Mouse (Mus musculus) hindbrain, embryonic 16.5 days (tissue): ENCODE data around the gene Mettl24. TPM values are rescaled to one million over a fixed set of nuclear protein-coding genes. Genes with fewer than 3 reads are reported as not detected.

ENCODE experiments used
- ATAC-seq: fragments of 200-750 bp; cut with Nextera tagmentation; 2 replicates; pipeline ENCODE4 v1.8.0; 2017; ENCODE audit warnings: moderate TSS enrichment, moderate library complexity
- H3K27ac ChIP-seq: fragments of 300-500 bp; sonication (generic); 2 replicates; pipeline ENCODE4 v1.5.1; 2014; ENCODE audit warnings: low read depth, mild to moderate bottlenecking, control low read depth, low read length, moderate library complexity
- H3K27me3 ChIP-seq: fragments of 300-500 bp; sonication (generic); replicated peaks from 2 replicates; pipeline ENCODE4 v1.6.1; 2014; ENCODE audit warnings: low read length; ENCODE audit not compliant: control insufficient read depth, insufficient read depth
- H3K36me3 ChIP-seq: fragments of 300-500 bp; sonication (generic); 2 replicates; pipeline ENCODE4 v1.6.1; 2014; ENCODE audit warnings: mild to moderate bottlenecking, low read length, moderate library complexity, mixed read lengths; ENCODE audit not compliant: control insufficient read depth, insufficient read depth
- H3K4me1 ChIP-seq: fragments of 300-500 bp; sonication (generic); 2 replicates; pipeline ENCODE4 v1.6.1; 2014; ENCODE audit warnings: low read depth, low read length; ENCODE audit not compliant: control insufficient read depth, insufficient read depth
- H3K4me2 ChIP-seq: fragments of 300-500 bp; sonication (generic); 2 replicates; pipeline ENCODE4 v1.6.1; 2014; ENCODE audit warnings: mild to moderate bottlenecking, low read length, control low read depth, moderate library complexity
- H3K4me3 ChIP-seq: fragments of 300-500 bp; sonication (generic); 2 replicates; pipeline ENCODE4 v1.5.1; 2014; ENCODE audit warnings: mild to moderate bottlenecking, low read length, control low read depth, moderate library complexity
- H3K9ac ChIP-seq: fragments of 300-500 bp; sonication (generic); 2 replicates; pipeline ENCODE4 v1.6.1; 2014; ENCODE audit warnings: low read depth, mild to moderate bottlenecking, control low read depth, low read length, moderate library complexity
- H3K9me3 ChIP-seq: fragments of 300-500 bp; sonication (generic); 2 replicates; pipeline ENCODE4 v1.6.1; 2014; ENCODE audit warnings: mild to moderate bottlenecking, low read length, moderate library complexity; ENCODE audit not compliant: control insufficient read depth
- WGBS: fragments of 180-500 bp; shearing (Covaris S2); extraction: QIAGEN DNeasy Blood & Tissue Kit; methylation state at CpG from one replicate; pipeline ENCODE4 v1.1.7; 2014; 5-methylcytosine and 5-hydroxymethylcytosine counted together
- polyA plus RNA-seq: library from polyadenylated mRNA; unstranded; fragments of >200 nt; fragmentation: Nextera tagmentation; extraction: Ambion mirVana; gene quantifications from 2 replicates; pipeline ENCODE4 v1.2.1, GENCODE M21; 2015

The Mettl24 gene
- polyA plus RNA-seq, 1 experiment from 2014 or later: 0.84 TPM

DNA sequence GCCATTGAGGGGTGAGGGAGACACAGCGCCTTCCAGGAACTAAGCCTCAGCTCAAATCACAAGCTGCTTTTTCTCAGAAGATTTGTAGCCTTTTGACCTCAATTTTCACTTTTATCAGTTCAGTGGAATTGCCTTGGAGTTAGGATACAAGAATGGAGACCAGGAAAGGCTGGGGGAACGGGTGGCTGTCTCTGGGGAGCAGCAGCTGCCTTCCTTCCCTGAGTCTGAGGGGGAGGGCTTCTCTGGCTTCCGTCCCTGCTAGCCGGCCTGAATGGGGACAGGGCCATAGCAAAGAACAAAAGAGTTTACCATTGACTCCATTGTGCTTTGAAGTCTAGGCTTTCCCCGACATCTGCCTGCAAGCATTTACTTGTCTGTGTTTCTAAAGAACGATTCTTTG, 41.3 kb downstream of the Mettl24 start:
- Histone ChIP-seq H3K36me3 (no peaks in the 10 kb centered on the region), H3K27me3 (no peaks in the 10 kb centered on the region), H3K9ac (no peak overlapping the region), H3K4me2 (no peak overlapping the region), H3K27ac (no peak overlapping the region), H3K9me3 (no peaks in the 10 kb centered on the region), H3K4me1 (peaks cover 6% of the 10 kb centered on the region; the same call in 1 of the 2 replicates), H3K4me3 (no peak overlapping the region)
- ATAC-seq: no peak
- WGBS: 23% methylated on average over 6 of the region's 6 CpGs

DNA sequence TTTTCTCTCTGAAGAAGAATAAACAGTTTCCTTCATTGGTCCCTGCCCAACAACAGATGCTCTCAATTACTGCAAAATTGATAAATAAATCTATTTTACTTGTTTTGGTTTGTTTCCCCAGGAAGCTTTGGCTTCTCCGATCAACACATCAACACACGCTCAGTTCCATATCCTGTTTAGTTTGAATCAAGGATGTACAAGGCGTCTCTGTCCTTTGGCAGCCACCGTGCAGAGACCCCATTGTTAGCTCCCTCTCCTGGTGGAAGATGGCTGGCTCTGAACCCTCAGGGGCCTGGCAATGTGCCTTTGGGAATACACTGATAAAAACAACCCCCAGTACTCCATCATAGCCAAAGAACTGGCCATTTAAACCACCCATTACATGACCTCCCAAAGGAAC, 42.0 kb downstream of the Mettl24 start:
- WGBS: 37% methylated on average over 4 of the region's 4 CpGs
- H3K27me3 ChIP-seq: no peaks in the 10 kb centered on the region
- ATAC-seq: no peak
- no peak overlapping the region for H3K27ac ChIP-seq
- H3K36me3 ChIP-seq: no peaks in the 10 kb centered on the region
- no peak overlapping the region for H3K9ac ChIP-seq
- no peak overlapping the region for H3K4me3 ChIP-seq
- no peaks in the 10 kb centered on the region for H3K9me3 ChIP-seq
- no peak overlapping the region for H3K4me2 ChIP-seq
- H3K4me1 ChIP-seq: peaks cover 6% of the 10 kb centered on the region; the same call in 1 of the 2 replicates

GRCm38 (mm10) chr10:40725471-40725870, 42.4 kb downstream of the Mettl24 start:
- H3K4me2 ChIP-seq: no peak overlapping the region
- no peak for ATAC-seq
- WGBS: 86% methylated on average over 4 of the region's 4 CpGs
- H3K4me3 ChIP-seq: no peak overlapping the region
- no peak overlapping the region for H3K27ac ChIP-seq
- no peak overlapping the region for H3K9ac ChIP-seq
- H3K4me1 ChIP-seq: peaks cover 6% of the 10 kb centered on the region; the same call in 1 of the 2 replicates
- H3K9me3 ChIP-seq: no peaks in the 10 kb centered on the region
- no peaks in the 10 kb centered on the region for H3K27me3 ChIP-seq
- H3K36me3 ChIP-seq: no peaks in the 10 kb centered on the region

GRCm38 (mm10) chr10:40726288-40726902, 43.3 kb downstream of the Mettl24 start:
- H3K36me3 ChIP-seq: no peaks in the 10 kb centered on the region
- H3K27me3 ChIP-seq: no peaks in the 10 kb centered on the region
- H3K27ac ChIP-seq: 0 out of 2 replicates have a peak overlapping the region, but pooled peaks have one; percentile 32
- no peak overlapping the region for H3K4me2 ChIP-seq
- ATAC-seq: no peak
- H3K9me3 ChIP-seq: no peaks in the 10 kb centered on the region
- WGBS: 48% methylated on average over 11 of the region's 11 CpGs
- H3K4me1 ChIP-seq: peaks cover 6% of the 10 kb centered on the region; the same call in 1 of the 2 replicates
- no peak overlapping the region for H3K9ac ChIP-seq
- H3K4me3 ChIP-seq: no peak overlapping the region

- Histone ChIP-seq H3K36me3 (no peaks in the 10 kb centered on the region), H3K9ac (no peak overlapping the region), H3K27ac (peak overlapping the region; percentile 34; the same call in 1 of the 2 replicates), H3K9me3 (no peaks in the 10 kb centered on the region), H3K4me3 (no peak overlapping the region), H3K4me2 (no peak overlapping the region), H3K4me1 (peaks cover 6% of the 10 kb centered on the region; the same call in 1 of the 2 replicates), H3K27me3 (no peaks in the 10 kb centered on the region)
- 24% methylated on average over 5 of the region's 5 CpGs for WGBS
- 0 out of 2 replicates have a peak, but pooled peaks have one; percentile 38 for ATAC-seq
Observed at GRCm38 (mm10) chr10:40726989-40727388, 43.9 kb downstream of the Mettl24 start.

DNA sequence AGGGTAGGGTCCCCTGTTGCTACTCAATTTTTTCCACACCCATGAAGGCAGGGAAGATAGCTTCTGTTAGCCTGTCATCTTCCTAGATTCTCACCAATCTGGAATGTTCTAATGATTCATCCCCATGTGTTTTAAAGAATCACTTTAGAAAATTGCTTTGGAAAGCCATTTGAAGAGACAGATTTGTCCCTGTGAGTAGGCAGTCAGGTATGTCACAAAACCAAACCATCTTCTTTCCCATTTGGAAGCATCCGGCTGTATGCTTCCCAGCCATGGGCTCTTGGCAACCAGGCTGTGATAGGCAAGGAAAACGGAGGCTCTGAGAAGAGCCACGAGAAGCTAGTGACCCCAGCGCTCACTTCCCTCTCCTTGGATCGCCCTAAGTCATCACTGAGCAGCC, 47.1 kb downstream of the Mettl24 start:
- peaks cover 6% of the 10 kb centered on the region; the same call in 1 of the 2 replicates for H3K4me1 ChIP-seq
- H3K27me3 ChIP-seq: no peaks in the 10 kb centered on the region
- no peak overlapping the region for H3K9ac ChIP-seq
- ATAC-seq: no peak
- H3K4me3 ChIP-seq: no peak overlapping the region
- 76% methylated on average over 5 of the region's 5 CpGs for WGBS
- H3K27ac ChIP-seq: no peak overlapping the region
- H3K4me2 ChIP-seq: no peak overlapping the region
- no peaks in the 10 kb centered on the region for H3K9me3 ChIP-seq
- H3K36me3 ChIP-seq: no peaks in the 10 kb centered on the region

- no peak overlapping the region for H3K27ac ChIP-seq
- H3K4me1 ChIP-seq: peaks cover 10% of the 10 kb centered on the region
- ATAC-seq: no peak
- H3K27me3 ChIP-seq: no peaks in the 10 kb centered on the region
- no peak overlapping the region for H3K4me3 ChIP-seq
- H3K4me2 ChIP-seq: no peak overlapping the region
- WGBS: 70% methylated on average over 3 of the region's 3 CpGs
- no peaks in the 10 kb centered on the region for H3K9me3 ChIP-seq
- H3K9ac ChIP-seq: no peak overlapping the region
- H3K36me3 ChIP-seq: no peaks in the 10 kb centered on the region
Observed at GRCm38 (mm10) chr10:40733291-40733690, 50.2 kb downstream of the Mettl24 start.

- Histone ChIP-seq H3K27me3 (no peaks in the 10 kb centered on the region), H3K36me3 (no peaks in the 10 kb centered on the region), H3K27ac (no peak overlapping the region), H3K9ac (no peak overlapping the region), H3K4me3 (no peak overlapping the region), H3K4me1 (peaks cover 10% of the 10 kb centered on the region), H3K9me3 (no peaks in the 10 kb centered on the region), H3K4me2 (no peak overlapping the region)
- no peak for ATAC-seq
- WGBS: 82% methylated on average over 6 of the region's 6 CpGs
Observed at GRCm38 (mm10) chr10:40736172-40736571, 53.1 kb downstream of the Mettl24 start.

GRCm38 (mm10) chr10:40737274-40738112, 54.4 kb downstream of the Mettl24 start:
- Histone ChIP-seq H3K4me3 (peak overlapping the region; percentile 20), H3K27ac (peak overlapping the region; percentile 26), H3K36me3 (no peaks in the 10 kb centered on the region), H3K9me3 (no peaks in the 10 kb centered on the region), H3K9ac (peak overlapping the region; percentile 18; the same call in 1 of the 2 replicates), H3K4me2 (peak overlapping the region; percentile 46), H3K27me3 (no peaks in the 10 kb centered on the region), H3K4me1 (peaks cover 10% of the 10 kb centered on the region)
- WGBS: 47% methylated on average over 22 of the region's 22 CpGs
- peak; percentile 83 for ATAC-seq
